In the genomic region with DNA sequence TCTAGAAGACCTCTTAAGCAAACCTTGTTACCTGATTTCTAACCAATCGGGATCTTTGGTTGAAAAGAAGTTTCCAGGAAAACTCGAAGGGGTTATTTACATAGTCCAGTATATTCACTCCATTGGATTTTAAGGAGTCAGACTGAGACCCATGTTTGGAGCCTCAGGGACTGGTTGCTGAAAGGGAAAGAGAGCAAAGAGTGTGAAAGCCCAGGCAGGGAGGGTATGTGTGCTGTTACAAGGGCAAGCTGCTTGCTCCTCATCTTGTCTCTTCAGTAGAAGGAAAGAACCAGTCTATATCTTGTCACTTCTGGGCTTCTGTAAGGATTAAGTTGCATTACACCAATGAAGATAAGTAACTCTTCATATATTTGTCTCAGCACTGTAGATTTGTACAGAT, we compare ENCODE assay signal across 8 mouse cellular contexts. TPM values are rescaled to one million over a fixed set of nuclear protein-coding genes. Genes with fewer than 3 reads are reported as not detected.
DNase-seq lines count a peak whose midpoint lies in the region; ATAC-seq and TF ChIP-seq lines count a peak whose summit lies in the region.

No protein-coding gene starts in this region.

- H3K27ac ChIP-seq in cerebellum, adult 2 months (ENCODE audit: insufficient read depth, low read length): no peak overlapping the region
- H3K27ac ChIP-seq in thymus, adult 2 months (ENCODE audit: control insufficient read depth, insufficient read depth, low read length): no peak overlapping the region
- H3K27ac ChIP-seq in limb, embryonic 15.5 days: no peak overlapping the region

- no peaks in the 10 kb centered on the region for H3K27me3 ChIP-seq in cerebellum, adult 2 months (ENCODE audit: control insufficient read depth, insufficient read depth, low read length)
- H3K27me3 ChIP-seq in thymus, adult 2 months (ENCODE audit: control insufficient read depth, insufficient read depth, low read length): no peaks in the 10 kb centered on the region
- no peaks in the 10 kb centered on the region for H3K27me3 ChIP-seq in limb, embryonic 15.5 days
- H3K27me3 ChIP-seq in splenic B cell, adult 2 months (ENCODE audit: control insufficient read depth, insufficient read depth, low read length, poor library complexity, severe bottlenecking): no peaks in the 10 kb centered on the region

- no peak for TF ChIP-seq POLR2A in cerebellum, adult 2 months (IDR thresholded peaks at IDR 0.05; ENCODE audit: borderline replicate concordance, insufficient read depth, low read length)
- no peak for TF ChIP-seq POLR2A in thymus, adult 2 months (IDR thresholded peaks at IDR 0.05; ENCODE audit: control insufficient read depth, extremely low read depth, insufficient read depth, low read length, poor library complexity)

- TF ChIP-seq CTCF in cerebellum, adult 2 months (IDR thresholded peaks at IDR 0.05; ENCODE audit: borderline replicate concordance, insufficient read depth, low read depth, low read length): no peak
- no peak for TF ChIP-seq CTCF in thymus, adult 2 months (IDR thresholded peaks at IDR 0.05; ENCODE audit: borderline replicate concordance, control insufficient read depth, extremely low read depth, insufficient read depth, low read length, poor library complexity)

- H3K9ac ChIP-seq in limb, embryonic 15.5 days: peak overlapping the region; percentile 66; the same call in 1 of the 2 replicates

- peak overlapping the region; percentile 58 for H3K4me2 ChIP-seq in limb, embryonic 15.5 days

- 2% methylated on average over 2 of the region's 2 CpGs for whole genome bisulfite sequencing in cerebellum, adult 2 months
- 4% methylated on average over 2 of the region's 2 CpGs for WGBS in thymus, adult 2 months
- 2% methylated on average over 2 of the region's 2 CpGs for WGBS in limb, embryonic 15.5 days

- no peaks in the 10 kb centered on the region for H3K9me3 ChIP-seq in limb, embryonic 15.5 days

- no peak for ATAC-seq in limb, embryonic 15.5 days (ENCODE audit: insufficient number of reproducible peaks, low FRiP score, low TSS enrichment, low read depth)

- no peaks in the 10 kb centered on the region for H3K36me3 ChIP-seq in thymus, adult 2 months (ENCODE audit: control insufficient read depth, insufficient read depth, low read length)
- no peaks in the 10 kb centered on the region for H3K36me3 ChIP-seq in limb, embryonic 15.5 days
- no peaks in the 10 kb centered on the region for H3K36me3 ChIP-seq in splenic B cell, adult 2 months (ENCODE audit: control insufficient read depth, insufficient read depth, low read length, poor library complexity, severe bottlenecking)

- DNase-seq in cerebellum, adult 2 months: peak in 1 of 2 experiments; percentile 8
- no peak for DNase-seq in cerebellum, adult 11 months
- no peak for DNase-seq in thymus, adult 2 months
- DNase-seq in thymus, postnatal 4 days: no peak
- peak; percentile 7 for DNase-seq in splenic B cell, adult 2 months (ENCODE audit: low read depth, low spot score)
- DNase-seq in frontal cortex, postnatal 25 days (ENCODE audit: low spot score in 2 of 2): no peak
- no peak for DNase-seq in spleen, postnatal 4 days (ENCODE audit: low spot score in 2 of 2)

- no peaks in the 10 kb centered on the region; the same call in 1 of the 2 replicates for H3K4me1 ChIP-seq in cerebellum, adult 2 months (ENCODE audit: control insufficient read depth, insufficient read depth, low read length)
- H3K4me1 ChIP-seq in thymus, adult 2 months (replicated peaks; ENCODE audit: control insufficient read depth, insufficient read depth, low read length): peaks cover 6% of the 10 kb centered on the region
- H3K4me1 ChIP-seq in limb, embryonic 15.5 days: peaks cover 11% of the 10 kb centered on the region; the same call in 1 of the 2 replicates

- H3K4me3 ChIP-seq in cerebellum, adult 2 months (replicated peaks; ENCODE audit: insufficient read depth, low read depth, low read length): peak overlapping the region; percentile 94
- 0 out of 2 replicates have a peak overlapping the region, but pooled peaks have one; percentile 77 for H3K4me3 ChIP-seq in thymus, adult 2 months (ENCODE audit: control insufficient read depth, insufficient read depth, low read length)
- peak overlapping the region; percentile 77 for H3K4me3 ChIP-seq in limb, embryonic 15.5 days

RNA-seq across cellular contexts. Expression of a gene that starts 1.3 kb away (rescaled TPM):
- polyA plus RNA-seq in cerebellum, adult 2 months (2012; rRNA removed): 21.0 and 21.2 TPM in 2 replicates
- 2.4 and 4.1 TPM in 2 replicates for polyA plus RNA-seq in thymus, adult 2 months (2012; rRNA removed)
- 12.8 and 15.9 TPM in 2 replicates for polyA plus RNA-seq in limb, embryonic 15.5 days (2015; fragmentation: Nextera tagmentation; extraction: Ambion mirVana)

RNA-seq across cellular contexts. Expression of a gene that starts 1.5 kb away (rescaled TPM):
- polyA plus RNA-seq in cerebellum, adult 2 months (2012; rRNA removed): 6.1 TPM in 2 replicates
- polyA plus RNA-seq in thymus, adult 2 months (2012; rRNA removed): 2.4 and 3.2 TPM in 2 replicates
- polyA plus RNA-seq in limb, embryonic 15.5 days (2015; fragmentation: Nextera tagmentation; extraction: Ambion mirVana): 9.2 and 9.9 TPM in 2 replicates
